ENCODE assay signal across 16 mouse cellular contexts in the genomic region with DNA sequence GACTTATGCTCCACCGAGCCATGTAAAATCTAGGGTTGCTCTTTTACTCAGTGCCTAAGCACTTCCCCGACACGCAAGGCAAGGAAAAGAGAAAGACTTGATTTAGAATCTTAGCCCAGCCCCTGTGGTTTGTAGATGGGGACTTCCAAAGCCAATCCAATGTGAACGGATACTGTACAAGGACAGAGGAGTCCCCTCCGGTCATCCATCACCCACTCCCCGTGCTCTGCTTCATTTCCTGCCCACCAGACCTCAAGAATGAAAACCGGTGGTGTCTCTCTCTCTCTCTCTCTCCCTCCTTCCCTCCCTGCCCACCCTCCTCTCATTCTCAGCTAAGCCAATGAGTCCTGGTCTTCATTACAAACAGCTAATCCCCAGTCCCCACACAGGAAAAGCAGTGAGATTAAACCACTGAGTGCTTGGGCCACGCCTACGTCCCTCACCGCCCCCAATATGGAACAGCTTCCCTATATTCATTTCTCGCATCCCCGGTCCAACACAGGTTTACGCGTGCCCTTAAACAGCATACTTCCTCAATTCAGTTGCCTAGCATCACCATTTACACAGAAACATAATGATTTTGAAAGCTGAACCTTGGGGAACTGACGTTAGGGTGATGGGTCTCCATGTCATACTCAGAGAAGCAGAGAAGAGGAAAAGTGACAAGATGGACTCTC.
DNase-seq lines count a peak whose midpoint lies in the region; ATAC-seq lines count a peak whose summit lies in the region.
"Had no signal": no experiment of that assay in that cellular context is flagged by ENCODE, and none has a peak within 500 bp of the region (broad histone marks: within the 10 kb centered on the region; RNA-seq: fewer than 3 reads in every experiment).

No protein-coding gene starts in this region.

- no peak for DNase-seq in kidney, postnatal 25 days
- no peak for DNase-seq in adrenal gland, postnatal 4 days (ENCODE audit: low spot score in 2 of 2)
- no peak for DNase-seq in adrenal gland, postnatal 36 days
- DNase-seq: cerebellum, adult 9-10 months; heart, adult 2 months; heart, postnatal 36 days; kidney, adult 9 months; left cerebral cortex, postnatal 4 days; right cerebral cortex, postnatal 4 days; thymus, postnatal 14 days had no signal

- no peak overlapping the region for H3K4me3 ChIP-seq in kidney, embryonic 16.5 days (ENCODE audit: low read length)
- H3K4me3 ChIP-seq: heart, adult 2 months; liver, embryonic 15.5 days had no signal

- no peaks in the 10 kb centered on the region for H3K27me3 ChIP-seq in kidney, embryonic 16.5 days (ENCODE audit: insufficient read depth, low read length)
- H3K27me3 ChIP-seq: liver, embryonic 15.5 days; Patski had no signal

- H3K4me2 ChIP-seq in kidney, embryonic 16.5 days (replicated peaks; ENCODE audit: low read depth, low read length): no peak overlapping the region
- H3K4me2 ChIP-seq: liver, embryonic 15.5 days had no signal

- no peak overlapping the region for H3K9ac ChIP-seq in kidney, embryonic 16.5 days (replicated peaks; ENCODE audit: low read length)
- H3K9ac ChIP-seq: liver, embryonic 15.5 days had no signal

- ATAC-seq in kidney, embryonic 16.5 days (ENCODE audit: low FRiP score, low TSS enrichment): peak; percentile 62
- ATAC-seq in common myeloid progenitor, adult 5-6 weeks (replicated peaks; ENCODE audit: low read depth, poor library complexity, severe bottlenecking): peak; percentile 96
- ATAC-seq in granulocyte monocyte progenitor cell, adult 5-6 weeks (replicated peaks; ENCODE audit: poor library complexity, severe bottlenecking): peak; percentile 94
- ATAC-seq in monocyte, adult 5-6 weeks (replicated peaks; ENCODE audit: insufficient number of reproducible peaks, low FRiP score, low TSS enrichment, poor library complexity, severe bottlenecking): 0 out of 2 replicates have a peak, but pooled peaks have one; percentile 17

- 0 out of 2 replicates have a peak overlapping the region, but pooled peaks have one; percentile 25 for H3K27ac ChIP-seq in kidney, embryonic 16.5 days (ENCODE audit: low read length)
- H3K27ac ChIP-seq: heart, adult 2 months; liver, embryonic 15.5 days had no signal

- H3K36me3 ChIP-seq in kidney, embryonic 16.5 days (ENCODE audit: insufficient read depth, low read length): no peaks in the 10 kb centered on the region
- H3K36me3 ChIP-seq: liver, embryonic 15.5 days had no signal

- 59% methylated on average over 15 of the region's 15 CpGs for whole genome bisulfite sequencing in kidney, embryonic 16.5 days

- peaks cover 33% of the 10 kb centered on the region for H3K4me1 ChIP-seq in kidney, embryonic 16.5 days (ENCODE audit: insufficient read depth, low read length)
- H3K4me1 ChIP-seq: liver, embryonic 15.5 days had no signal

- no peaks in the 10 kb centered on the region for H3K9me3 ChIP-seq in kidney, embryonic 16.5 days (ENCODE audit: low read length)
- H3K9me3 ChIP-seq: liver, embryonic 15.5 days had no signal

Comparison
In these comparisons a context has a peak if more than half of its experiments do, and no peak if none do; other contexts are left out.
1. ATAC-seq: peak in every context shown above with its lines; median percentile 96 in common myeloid progenitor, adult 5-6 weeks; 94 in granulocyte monocyte progenitor cell, adult 5-6 weeks; 62 in kidney, embryonic 16.5 days; 17 in monocyte, adult 5-6 weeks.